Mouse (Mus musculus) left cerebral cortex, adult 18-20 months (tissue): ENCODE data around the gene Zfp973. TPM values are rescaled to one million over a fixed set of nuclear protein-coding genes. Genes with fewer than 3 reads are reported as not detected.
A peak's percentile ranks its signal among the peaks of the same experiment; 100 is the strongest.
"Not testable (repeated sequence)": the region's sequence is repeated elsewhere in the genome, so short reads cannot be mapped to it uniquely, and the experiment has no call there.

Experiments used
- DNase-seq, 2 experiments: peaks; one replicate each; pipeline ENCODE4 v3.0.0; 2021 to 2022; ENCODE audit warnings: low spot score in 2 of 2, mixed read lengths in 1 of 2
- long read RNA-seq, 2 experiments: library from polyadenylated mRNA; stranded (forward); transcript quantifications; one replicate each; pipeline ENCODE4 v2.0.0; 2021
- total RNA-seq, 2 experiments: library from RNA; stranded (reverse); gene quantifications; 2 replicates each; pipeline ENCODE4 v1.2.3; 2021

Zfp973 gene
- 10 to 100 TPM; 13.2 to 14.4 TPM for total RNA-seq
- long read RNA-seq, experiment 1, partial matches to known transcripts = 0 of 14 reads
- long read RNA-seq, experiment 1, other reads (novel, unspliced or antisense) = 14 of 14 reads
- long read RNA-seq, experiment 2, partial matches to known transcripts = 0 of 6 reads
- long read RNA-seq, experiment 2, other reads (novel, unspliced or antisense) = 4 of 6 reads

- not testable (repeated sequence) for DNase-seq
Measured at GRCm38 (mm10) chr2:176670222-176670621, at the start of gene Zfp973. Gene Zfp973, plus strand, starts transcription at chr2:176670522.

- not testable (repeated sequence) for DNase-seq
Measured at GRCm38 (mm10) chr2:176636244-176636643, 34.1 kb upstream of the Zfp973 start, which contains the start of gene Gm14308. Gene Gm14308, minus strand, starts transcription at chr2:176636344.

GRCm38 (mm10) chr2:176708051-176708450 is 37.7 kb downstream of the Zfp973 start, which contains the start of gene Gm14305:
Gene Gm14305, plus strand, starts transcription at chr2:176708328.
- DNase-seq = peak; percentile 1 to 15

Other genes starting within 250 kb of the Zfp973 start
- gene Gm14435, start 246.9 kb upstream of the Zfp973 start, total RNA-seq = 10 to 100 TPM; 17.7 to 23.5 TPM
- gene Gm14434, start 183.7 kb upstream of the Zfp973 start, total RNA-seq = not detected
- gene Zfp967, start 149.5 kb upstream of the Zfp973 start, total RNA-seq = not detected
- gene Gm14308, start 34.2 kb upstream of the Zfp973 start, total RNA-seq = 1 to 10 TPM; 8.3 to 8.8 TPM
- gene Gm14305, start 37.8 kb downstream of the Zfp973 start, total RNA-seq = 10 to 100 TPM; 29.4 to 36.2 TPM
- 10 to 100 TPM; 18.6 to 20.2 TPM for gene Gm14295, start 128.1 kb downstream of the Zfp973 start, total RNA-seq
- gene Gm14408, start 160.6 kb downstream of the Zfp973 start, total RNA-seq = not detected